Mouse (Mus musculus) CD4-positive naive resting alpha-beta T cell, adult 76 days (primary cell): ENCODE results near the gene Klhdc4. TPM values are rescaled to one million over a fixed set of nuclear protein-coding genes. Genes with fewer than 3 reads are reported as not detected.

Experiments used
- total RNA-seq: library from RNA; stranded (reverse); gene quantifications from one replicate; pipeline ENCODE4 v1.2.4, GENCODE M21; 2023

Klhdc4 gene
- 50.3 TPM for total RNA-seq

DNA sequence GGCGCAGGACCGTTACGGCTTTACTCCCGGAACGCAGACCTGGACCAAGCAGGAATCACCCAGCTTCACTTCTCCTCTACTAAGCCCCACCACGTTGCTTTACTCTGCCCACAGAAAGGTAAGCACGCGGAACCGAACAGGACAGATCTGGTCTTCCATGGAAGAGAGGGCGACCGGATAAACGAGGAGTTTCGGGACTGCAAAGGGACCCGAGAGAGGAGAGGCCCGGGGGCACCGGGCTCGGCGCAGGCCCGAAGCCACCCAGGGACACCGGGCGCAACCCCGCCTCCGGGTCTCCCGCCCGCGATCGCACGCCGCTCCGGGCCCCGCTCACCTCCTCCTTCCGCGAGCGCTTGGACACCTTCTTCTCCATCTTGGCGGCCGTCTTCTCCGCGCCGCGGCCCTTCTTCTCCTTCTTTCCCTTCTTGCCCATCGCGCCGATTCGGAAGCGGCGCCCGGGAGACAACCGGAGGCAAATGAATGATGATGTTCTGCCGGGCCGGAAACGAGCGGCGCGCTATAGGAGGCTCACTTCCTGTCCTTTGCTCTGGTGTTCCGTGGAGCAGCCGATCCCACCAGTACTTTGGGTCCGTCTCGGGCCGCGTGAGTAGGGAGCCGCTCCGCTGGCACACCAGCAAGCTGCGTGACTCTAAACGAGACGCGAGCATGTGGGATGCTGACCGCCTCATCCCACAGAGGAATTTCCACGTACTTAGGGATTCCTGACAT is at the start of gene Klhdc4:
Klhdc4 (minus strand) TSS at position 522 of the 729 bp plus-strand sequence.

Other genes starting within 250 kb of the Klhdc4 start
- gene Map1lc3b, start 239.2 kb downstream of the Klhdc4 start, total RNA-seq = 278 TPM
- gene Zcchc14, start 176.7 kb downstream of the Klhdc4 start, total RNA-seq = 0.35 TPM
- gene Jph3, start 99.9 kb downstream of the Klhdc4 start, total RNA-seq = not detected
- 74.6 TPM for gene Slc7a5, start 78.1 kb upstream of the Klhdc4 start, total RNA-seq
- not detected for gene Car5a, start 115.3 kb upstream of the Klhdc4 start, total RNA-seq
- gene Banp, start 120.2 kb upstream of the Klhdc4 start, total RNA-seq = 59.9 TPM